Mouse (Mus musculus): ENCODE measurements around the gene Gm17509.

Gm17509 gene

DNA sequence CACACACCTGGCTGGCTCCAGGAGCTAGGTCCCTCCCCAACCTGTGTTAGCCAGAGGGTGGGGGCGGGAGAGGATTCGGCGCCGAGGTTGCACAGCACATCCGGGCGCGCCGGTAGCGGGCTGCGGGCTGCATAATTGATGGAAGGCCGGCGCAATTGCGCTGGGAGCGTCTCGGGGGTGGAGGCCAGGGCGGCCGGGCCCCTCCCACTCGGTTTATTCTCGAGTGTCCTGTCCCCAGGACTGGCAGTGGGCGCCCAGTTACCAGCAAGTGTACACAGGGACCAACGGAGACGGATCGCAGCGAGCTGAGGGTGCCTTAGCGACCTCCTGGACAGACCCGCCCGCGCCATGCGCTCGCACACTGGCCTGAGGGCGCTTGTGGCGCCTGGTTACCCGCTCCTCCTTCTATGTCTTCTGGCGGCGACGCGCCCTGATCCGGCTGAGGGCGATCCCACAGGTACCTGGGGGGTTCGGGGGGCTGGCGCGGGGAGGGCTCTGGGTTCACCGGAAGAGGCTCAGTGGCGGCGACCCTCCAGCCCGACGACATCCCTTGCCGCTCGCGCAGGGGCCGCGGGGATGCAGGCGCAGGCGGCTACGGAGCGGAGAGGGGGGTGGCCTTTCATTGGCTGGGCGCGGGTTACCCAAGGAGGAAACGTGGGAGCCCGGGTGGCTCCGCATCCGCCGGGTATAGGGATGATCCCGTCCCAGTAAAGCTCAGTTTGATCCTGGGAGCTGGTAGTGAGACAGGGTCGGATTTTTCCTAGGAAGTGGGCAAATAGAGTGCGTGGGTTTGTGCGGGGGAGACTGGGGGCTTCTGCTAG lies at the start of gene Gm17509:
Gene Gm17509 (minus strand): TSS at position 575 of the 821 bp plus-strand sequence.
- peak; percentile 68 for DNase-seq

DNA sequence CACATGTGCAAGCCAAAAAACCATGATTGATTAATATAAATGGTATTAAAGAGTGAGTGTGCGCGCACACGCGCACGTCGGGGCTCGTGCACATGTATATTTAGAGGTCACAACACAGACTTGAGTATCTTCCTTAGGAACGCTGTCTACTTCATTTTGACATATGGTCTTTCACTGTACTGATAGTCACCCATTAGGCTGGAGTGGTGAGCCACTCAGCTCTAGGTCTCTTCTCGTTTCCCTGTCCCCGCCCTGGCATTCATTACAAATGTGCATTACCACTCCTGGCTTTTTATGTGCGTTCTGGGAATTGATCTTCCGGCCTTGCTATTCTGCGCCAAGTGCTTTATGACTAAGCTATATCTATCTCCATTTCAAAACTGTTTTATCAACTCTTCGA lies 47.1 kb upstream of the Gm17509 start:
- no peak for DNase-seq

DNA sequence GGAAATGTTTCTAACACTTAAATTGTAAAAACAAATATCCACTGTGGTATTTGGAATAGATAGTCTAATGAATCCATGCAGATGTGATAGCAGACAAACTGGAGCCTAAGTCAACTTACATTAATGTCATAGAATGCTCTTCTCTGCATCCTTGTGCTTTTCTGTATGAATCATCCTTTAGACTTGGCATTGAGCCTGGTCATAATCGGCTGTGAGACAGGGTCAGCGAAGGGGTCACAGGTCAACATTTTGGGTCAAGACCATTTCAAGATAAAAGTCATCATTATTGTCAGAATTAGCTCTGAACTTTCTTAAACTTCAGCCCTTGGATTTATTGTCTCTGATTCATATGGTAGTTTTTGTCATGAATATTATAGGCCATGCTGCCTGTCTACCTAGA lies 45.3 kb upstream of the Gm17509 start:
- DNase-seq = no peak

DNA sequence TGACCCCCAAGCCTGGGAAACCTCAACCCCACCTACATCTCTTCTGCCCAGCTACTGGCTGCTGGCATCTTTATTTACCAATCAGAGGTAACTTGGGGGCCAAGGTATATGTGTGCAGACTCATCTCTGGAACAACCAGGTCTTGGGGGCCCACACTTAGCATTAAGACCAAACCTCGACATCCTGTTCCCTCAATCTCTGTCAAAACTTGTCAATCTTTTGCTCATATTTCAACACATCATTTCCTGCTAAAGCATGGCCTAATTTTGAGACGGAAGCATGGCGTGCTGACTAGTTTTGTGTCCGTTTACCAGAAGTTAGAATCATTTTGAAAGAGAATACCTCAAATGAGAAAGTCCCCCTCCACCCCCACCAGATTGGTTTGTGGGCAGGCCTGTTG lies 39.8 kb upstream of the Gm17509 start:
- DNase-seq = no peak

DNA sequence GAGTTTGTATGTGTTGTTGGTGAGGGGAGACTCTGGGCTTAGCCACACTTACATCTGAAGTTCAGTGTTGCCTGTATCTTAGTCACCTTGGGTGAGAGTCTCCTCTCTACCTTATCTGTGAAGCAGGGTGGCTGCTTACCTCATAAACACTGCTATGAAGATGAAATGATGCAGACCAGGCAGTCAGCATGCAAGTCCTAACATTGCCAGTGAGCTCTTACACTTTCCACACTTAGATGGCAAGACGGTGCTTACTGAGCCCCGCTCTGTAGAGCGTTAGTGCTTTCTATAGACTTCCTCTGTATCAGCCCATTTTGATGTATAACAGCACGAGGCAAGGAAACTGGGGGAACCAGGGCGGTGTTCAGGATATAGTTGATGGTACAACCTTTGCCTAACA lies 21.7 kb upstream of the Gm17509 start:
- DNase-seq = no peak

DNA sequence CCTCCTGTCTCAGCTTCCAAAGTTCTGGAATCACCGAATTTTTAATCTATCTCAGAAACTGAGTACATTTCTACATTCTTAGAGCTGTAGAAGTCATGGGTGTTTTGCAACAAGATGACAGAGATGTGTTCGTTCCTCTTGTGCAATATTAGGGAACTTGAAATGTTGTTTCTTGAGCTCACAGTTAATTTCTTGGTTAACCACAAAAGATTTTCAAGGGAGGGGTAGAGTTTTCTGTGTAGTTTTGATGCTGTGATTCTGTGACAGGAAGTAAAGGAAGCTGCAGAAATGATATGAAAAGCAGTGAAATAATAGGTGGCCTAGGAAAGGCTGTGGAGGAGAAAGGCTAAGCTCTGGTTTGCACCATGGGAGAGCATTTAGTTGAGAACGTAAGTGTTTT lies 21.2 kb upstream of the Gm17509 start:
- no peak for DNase-seq

DNA sequence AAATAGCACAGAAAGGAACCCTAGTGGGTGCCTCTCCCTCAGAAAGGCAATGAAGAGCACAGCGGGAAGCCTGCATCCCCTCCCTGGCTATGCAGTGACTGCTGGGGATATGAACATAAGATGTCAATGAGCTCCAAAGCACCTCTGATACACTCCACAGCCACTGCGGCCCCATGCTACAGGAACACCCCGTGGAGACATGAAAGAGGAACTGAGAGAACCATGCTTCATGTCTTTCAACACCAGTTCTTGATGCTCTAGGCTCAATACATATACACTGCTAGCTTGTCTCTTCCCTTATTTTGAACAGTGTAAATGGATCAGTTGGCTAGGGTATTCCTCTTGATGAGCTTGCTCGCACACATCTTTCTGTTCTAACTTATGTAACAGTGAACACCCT lies 16.2 kb upstream of the Gm17509 start:
- DNase-seq = no peak

DNA sequence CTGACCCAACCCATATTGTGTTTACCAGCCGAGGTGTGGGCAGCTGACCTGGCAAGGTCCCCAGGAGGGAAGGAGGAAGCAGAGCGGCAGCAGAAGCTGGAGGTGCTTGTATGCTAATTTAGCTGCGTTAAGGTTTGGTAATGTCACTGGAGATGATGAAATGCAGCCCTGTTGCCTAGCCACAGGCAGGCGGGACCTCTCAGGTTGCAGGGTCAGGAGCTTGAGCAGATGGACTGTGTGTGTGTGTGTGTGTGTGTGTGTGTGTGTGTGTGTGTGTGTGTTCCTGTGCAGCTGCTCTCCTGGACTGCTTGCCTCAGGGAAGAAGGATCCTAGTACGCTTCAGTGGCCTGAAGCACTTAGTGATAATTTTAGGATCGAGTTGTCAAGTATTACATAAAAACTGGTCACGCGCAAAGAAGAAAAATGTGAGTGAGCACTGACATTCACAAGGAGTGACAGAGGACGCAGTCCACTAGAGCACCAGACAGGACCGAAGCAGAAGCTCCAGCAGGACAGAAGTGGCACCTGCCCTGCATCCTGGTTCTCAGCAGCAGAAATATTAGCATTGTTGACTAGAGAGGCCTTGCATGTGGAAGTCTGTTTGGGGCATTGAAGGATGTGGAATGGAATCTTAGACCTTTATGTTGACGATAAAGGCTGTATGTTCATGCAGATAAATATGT lies 14.8 kb upstream of the Gm17509 start:
- DNase-seq = no peak

DNA sequence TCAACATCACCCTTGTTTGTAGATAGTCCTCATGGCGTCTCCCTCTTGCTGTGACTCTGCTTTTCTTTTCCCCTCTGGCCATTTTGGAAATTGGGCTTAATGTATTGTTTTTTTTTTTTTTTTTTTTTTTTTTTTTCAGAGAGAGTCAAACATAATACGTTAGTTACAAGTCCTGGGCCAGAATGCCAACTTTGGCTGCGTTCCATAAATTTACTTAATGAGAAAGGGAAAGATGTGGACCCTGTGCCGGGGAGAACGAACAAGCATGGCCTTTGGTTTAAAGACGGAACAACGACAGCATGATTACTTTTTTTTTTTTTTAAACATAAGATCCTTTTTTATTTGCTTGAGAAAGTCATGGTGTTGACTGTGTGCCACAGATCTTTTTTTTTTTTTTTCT lies 13.6 kb upstream of the Gm17509 start:
- DNase-seq = no peak

DNA sequence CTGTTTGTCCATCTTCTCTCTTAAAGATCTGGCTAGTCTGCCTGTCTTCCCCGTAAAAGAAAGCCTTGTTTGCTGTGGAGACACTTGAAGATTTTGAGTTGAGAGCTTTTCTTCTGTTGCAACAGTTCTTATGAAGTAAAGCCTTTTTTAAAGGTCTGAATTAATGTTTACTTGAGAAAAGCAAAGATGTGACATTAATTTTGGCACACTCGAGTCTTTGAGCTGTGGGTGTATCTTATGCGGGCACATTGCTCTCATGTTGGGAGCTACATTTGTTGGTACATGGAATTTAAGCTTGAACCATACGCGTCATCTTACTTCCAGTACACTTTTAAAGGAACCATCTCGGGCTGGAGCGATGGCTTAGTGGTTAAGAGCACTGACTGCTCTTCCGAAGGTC lies 12.9 kb upstream of the Gm17509 start:
- no peak for DNase-seq

DNA sequence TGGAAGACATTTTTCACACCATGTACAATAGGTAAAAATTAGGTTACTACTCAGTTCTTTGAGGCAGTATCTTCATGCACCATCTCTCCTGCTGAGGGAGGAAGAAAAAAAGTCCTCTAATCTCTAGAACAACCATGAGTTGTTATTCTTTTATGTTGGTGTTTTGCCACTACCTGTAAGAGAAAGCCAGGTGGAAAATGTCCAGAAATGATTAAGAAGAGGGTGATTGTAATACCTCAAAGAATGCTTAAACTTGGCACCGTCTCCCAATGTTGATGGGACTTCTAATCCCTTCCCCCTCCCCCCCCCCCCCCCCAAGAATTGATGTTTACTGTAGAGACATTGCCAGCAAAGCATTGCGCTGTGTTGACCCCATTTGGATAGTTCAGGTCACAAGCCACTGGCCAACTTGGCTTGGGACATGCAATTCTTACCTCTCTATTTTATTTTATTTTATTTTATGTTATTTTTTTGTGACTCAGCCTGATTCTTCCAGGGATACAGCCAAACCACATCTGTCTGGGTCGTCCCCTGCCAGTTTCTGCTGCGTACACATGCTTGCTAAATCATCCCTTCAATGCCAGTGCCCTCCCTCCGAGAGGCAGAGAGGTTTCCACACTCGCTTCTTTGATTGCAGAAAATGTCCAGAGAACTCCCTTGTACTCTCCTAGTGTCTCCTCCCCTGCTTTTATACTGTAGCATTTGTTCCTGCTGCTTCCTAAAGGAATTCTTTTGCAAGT lies 9.7 kb upstream of the Gm17509 start:
- no peak for DNase-seq

DNA sequence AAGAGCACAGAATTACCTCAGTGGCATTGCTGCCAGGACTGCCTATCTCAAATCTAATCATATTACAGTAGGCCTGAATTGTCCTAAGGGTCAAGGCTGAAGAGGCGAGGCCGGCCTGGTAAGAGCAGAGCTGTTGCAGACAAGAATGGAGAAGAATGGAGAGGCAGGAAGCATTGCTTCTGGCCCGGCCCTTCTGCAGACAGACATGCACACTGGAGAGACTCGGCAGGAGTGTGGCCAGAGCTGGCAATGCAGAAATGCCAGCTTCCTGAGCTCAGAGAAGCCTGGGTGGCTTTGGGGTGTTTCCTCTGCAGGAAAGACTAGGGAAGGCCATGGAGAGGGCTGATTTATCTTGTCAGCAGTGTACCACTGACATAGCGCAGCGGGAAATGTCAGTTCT lies 4.7 kb upstream of the Gm17509 start:
- no peak for DNase-seq

DNA sequence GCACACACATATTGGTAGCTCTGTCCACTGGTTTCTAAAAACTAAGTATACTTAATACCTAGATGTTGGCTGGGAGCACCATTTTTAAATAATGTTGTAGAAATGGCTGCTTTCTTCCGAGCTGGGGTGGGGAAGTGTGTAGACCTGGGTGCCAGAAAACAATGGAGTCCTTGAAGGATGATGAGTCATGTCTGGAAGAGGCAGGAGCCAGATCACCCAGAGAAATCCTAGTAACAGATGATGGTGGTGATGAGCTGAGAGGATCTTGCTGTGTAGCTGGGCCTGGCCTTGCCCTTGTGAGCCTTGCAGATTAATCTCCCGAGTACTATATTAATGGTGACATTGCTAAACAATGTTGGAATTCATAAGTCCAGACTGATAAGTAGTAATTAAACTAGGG lies 4.0 kb upstream of the Gm17509 start:
- no peak for DNase-seq

DNA sequence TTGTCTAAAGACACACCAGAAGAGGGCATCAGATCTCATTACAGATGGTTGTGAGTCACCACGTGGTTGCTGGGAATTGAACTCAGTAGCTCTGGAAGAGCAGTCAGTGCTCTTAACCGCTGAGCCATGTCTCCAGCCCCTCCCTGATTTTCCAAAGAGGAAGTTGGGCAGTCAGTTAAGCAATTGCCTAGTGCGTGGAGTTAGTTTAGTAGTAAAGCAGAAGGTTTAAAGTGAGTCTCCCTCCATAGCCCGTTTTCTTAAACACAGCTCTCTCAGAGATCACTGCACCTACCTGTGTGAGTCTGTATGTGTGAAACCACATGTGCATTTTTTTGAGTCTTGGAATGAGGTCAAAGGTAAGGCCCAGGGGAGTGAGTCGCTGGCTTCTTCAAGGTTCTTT lies 2.2 kb upstream of the Gm17509 start:
- DNase-seq = no peak

DNA sequence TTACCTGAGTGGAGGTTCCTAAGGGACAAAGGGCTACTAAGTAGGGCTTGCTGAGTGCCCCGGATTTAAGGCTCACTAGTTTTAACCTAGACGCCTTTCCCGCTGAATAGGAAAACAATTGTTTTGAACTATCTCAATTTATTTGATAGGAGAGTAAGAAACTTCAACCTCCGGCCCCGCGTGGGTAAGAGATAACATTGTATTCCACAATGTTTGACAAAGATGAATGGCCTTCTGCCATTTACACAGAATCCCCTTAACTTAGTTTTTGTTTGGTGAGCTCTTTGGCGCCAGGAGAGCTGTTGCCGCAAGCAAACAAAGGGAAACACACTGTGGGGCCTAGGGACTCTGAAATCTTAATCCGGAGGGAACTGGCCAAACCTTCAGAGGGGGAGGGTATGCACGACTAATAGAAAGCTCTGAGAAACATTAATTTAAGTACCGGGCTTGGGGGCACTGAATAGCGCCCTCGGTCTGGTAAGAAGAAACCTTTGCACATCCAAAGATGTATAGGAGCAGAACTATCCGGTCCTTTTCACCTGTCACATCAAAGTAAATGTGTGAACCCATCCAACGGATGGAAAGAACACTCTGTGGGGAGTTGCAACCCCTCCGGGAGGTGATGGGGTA lies 889 bp downstream of the Gm17509 start:
- DNase-seq = no peak

DNA sequence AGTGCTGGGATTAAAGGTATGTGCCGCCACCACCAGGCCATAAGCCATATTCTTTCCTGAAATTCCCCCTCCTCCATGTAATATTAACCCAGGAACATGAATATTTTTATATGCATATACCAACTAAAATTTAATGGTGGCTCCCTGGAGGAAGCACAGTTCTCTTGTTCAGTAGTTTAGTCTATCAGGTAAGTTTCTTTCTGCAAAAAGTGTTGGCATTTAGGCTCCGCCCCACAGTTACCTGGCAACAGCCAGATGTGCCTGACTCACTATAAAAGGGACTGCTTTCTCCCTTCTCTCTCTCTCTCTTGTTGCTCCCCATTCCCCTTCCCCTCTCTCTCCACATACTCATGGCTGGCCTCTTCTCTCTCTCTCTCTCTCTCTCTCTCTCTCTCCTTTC lies 2.8 kb downstream of the Gm17509 start:
- DNase-seq = no peak

DNA sequence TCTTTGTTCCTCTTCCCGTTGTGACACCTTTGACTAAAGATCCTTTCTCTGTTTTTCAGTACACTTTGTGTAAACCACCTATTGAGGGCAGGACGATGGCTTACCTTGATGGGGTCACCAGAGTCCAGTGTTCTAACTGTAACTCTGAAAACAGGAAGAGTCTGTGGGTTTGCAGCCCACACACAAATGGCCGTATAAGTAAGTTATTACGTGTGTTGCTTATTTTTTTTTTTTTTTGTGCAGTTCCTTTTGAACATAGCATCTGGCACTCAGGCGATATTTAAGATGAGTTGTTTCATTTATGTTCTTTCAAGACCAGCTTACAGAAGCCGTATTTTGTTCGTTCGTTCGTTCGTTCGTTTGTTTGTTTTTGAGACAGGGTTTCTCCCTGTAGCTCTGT lies 3.3 kb downstream of the Gm17509 start:
- DNase-seq = no peak

DNA sequence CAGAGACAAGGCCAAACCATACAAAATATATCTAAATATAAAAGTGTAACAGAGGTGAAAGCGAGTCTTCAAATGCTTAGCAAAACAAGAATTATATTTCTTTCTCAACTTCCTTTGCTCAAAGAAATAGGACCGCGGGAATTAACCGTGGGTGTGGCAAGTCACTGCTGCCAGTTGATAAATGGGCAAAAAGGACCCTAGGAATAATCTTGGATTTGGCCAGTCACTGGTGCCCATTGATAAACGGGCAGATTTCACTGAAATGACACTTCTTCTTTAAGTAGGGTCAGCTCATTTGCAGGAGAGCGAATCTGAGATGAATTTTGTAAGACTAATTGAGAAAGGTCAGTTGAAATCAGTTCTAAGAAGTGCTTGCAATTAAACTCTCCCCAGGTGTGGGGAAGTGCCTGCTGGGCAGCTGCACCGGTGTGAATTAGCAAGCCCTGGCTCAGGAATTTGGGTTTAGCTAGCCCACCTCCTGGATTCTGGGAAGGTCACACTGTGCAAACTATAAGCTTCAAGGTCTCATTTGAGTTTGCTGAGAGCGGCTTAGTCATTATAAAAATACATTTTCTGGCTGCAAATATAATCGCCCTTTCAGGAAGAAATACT lies 4.0 kb downstream of the Gm17509 start:
- no peak for DNase-seq

DNA sequence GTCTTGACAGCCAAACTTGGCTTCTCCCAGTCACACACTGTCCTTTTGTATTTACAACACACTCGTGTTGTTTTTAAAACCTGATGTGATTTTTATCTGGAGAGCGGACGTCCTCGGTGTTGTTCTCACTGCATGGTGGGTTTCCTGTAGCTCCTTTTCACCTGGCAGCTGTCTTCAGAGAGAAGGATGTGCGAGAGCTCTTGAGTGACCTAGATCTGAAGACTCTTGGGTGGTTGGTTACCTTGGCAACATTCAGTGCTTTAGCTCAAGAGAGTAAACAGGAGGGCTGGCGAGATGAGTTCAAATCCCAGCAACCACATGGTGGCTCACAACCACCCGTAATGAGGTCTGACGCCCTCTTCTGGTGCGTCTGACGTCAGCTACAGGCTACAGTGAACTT lies 4.7 kb downstream of the Gm17509 start:
- DNase-seq = no peak

DNA sequence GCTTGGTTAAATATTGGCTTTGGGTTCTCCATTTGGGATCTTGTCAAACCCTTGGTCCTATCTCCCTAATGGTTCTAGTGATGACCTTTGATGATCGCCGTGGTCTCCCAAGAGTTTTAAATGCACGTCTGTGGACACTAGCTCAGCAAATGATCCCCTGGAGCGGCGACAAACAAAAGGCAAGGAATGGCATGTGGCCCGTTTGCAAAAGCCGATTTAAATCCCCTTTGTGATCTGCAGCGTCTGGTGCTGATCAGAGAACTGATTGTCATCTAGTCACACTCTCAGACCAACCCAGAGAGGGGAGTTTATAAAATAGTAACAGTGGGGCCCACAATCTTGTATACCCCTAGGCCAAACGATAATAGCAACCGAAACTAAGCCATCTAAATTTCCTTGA lies 5.4 kb downstream of the Gm17509 start:
- DNase-seq = no peak

DNA sequence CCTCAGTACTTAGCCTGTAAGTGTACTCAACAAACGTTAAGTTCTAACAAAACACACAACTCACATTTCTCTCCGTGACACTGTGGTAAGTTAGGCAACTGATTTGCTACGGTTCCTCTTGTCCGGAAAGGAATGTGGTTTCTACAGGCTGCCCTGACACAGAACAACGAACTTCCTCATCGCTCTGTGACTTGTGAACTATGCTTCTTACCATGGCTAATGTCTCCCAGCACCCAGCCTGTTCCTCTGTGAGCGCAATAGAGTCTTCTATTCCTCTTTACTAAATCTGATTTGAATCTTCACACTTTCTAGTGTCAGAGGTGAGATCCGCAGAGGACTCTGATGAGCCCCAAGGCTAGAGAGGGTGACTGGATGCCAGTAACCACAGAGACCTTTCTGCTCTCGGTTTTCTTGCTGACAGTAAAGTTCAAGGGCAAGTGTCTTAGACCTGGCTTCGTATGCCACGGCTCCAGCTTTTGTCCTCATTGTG lies 9.4 kb downstream of the Gm17509 start:
- no peak for DNase-seq

DNA sequence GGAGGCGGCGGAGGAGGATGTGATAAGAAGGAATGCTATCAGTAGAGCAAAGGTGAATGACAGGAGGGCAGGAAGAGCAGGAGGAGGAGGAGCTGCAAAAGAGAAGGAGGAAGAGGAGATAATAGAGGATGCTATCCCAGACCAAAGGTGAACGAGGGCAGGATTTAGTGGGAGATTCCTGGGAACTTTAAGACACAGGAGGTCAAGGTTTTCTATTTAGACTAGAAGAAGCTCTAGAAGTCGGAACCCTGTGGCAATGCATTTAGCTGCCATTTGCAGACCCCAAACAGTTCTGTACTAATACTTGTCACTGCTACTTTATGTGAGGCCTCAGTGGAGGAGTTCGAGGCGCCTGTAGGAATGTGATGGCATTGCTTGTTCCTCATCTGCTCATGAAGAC lies 12.6 kb downstream of the Gm17509 start, which contains the start of gene Emb:
Gene Emb (plus strand): TSS at position 301 of the 400 bp plus-strand sequence.
- no peak for DNase-seq

DNA sequence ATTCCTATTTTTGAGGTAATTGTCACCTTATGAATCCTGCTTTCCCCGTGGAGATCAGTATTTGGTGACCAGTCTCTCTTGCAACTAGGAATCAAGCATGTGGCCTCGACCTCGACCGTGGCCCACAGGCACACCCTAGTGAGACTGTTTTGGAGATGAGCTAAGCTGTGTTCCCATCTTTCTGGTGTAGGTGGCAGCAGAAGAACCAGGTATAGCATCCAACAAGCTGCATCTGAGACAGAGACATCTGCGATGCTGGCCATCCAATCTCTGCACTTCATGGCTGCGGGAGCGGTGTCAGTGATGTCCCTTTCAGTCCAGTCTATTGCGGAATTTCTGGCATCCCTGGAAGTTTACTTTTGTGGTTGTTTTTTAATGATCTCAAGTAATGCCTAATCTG lies 14.8 kb downstream of the Gm17509 start:
- no peak for DNase-seq
